Mouse (Mus musculus): ENCODE data around the gene Cela2a. TPM values are rescaled to one million over a fixed set of nuclear protein-coding genes. Genes with fewer than 3 reads are reported as not detected.

Gene Cela2a
- polyA plus RNA-seq, 1 experiment from 2014 or later: not detected

DNA sequence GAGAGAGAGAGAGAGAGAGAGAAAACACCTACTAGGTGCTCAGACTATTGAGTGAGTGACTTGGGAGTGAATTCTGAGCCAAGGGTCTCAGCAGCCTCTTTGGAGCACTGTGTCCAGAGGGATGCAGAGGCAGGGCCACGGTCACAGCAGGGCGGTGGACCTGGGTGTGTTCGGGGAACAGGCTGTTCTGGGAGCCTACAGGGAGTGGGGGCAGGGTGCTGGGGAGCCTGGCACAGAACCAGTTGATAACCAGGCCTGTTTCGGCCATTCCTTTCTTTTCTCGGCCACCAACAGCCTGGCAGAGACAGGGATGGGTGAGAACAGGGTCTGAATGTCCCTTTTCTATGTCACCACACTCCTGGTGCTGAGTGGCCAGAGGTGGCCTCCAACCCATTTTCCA, 36.9 kb upstream of the Cela2a start:
- no peak overlapping the region for H3K4me3 ChIP-seq (ENCODE audit: low read depth, low read length)
- peaks cover 26% of the 10 kb centered on the region for H3K36me3 ChIP-seq (ENCODE audit: control insufficient read depth, insufficient read depth, low read length)
- H3K9ac ChIP-seq (ENCODE audit: low read depth, low read length): no peak overlapping the region
- no peak overlapping the region; the same call in 1 of the 2 replicates for H3K27ac ChIP-seq (ENCODE audit: low read depth, low read length)
- no peaks in the 10 kb centered on the region for H3K9me3 ChIP-seq (replicated peaks; ENCODE audit: control insufficient read depth, low read length)
- 78% methylated on average over 5 of the region's 5 CpGs for WGBS (ENCODE audit: insufficient replicate concordance)
- peaks cover 28% of the 10 kb centered on the region for H3K4me1 ChIP-seq (ENCODE audit: control insufficient read depth, insufficient read depth, low read length)
- ATAC-seq (replicated peaks; ENCODE audit: insufficient number of reproducible peaks, low FRiP score, low TSS enrichment): no peak
- H3K4me2 ChIP-seq: no peak overlapping the region
- no peaks in the 10 kb centered on the region for H3K27me3 ChIP-seq (ENCODE audit: control insufficient read depth, insufficient read depth, low read length)

DNA sequence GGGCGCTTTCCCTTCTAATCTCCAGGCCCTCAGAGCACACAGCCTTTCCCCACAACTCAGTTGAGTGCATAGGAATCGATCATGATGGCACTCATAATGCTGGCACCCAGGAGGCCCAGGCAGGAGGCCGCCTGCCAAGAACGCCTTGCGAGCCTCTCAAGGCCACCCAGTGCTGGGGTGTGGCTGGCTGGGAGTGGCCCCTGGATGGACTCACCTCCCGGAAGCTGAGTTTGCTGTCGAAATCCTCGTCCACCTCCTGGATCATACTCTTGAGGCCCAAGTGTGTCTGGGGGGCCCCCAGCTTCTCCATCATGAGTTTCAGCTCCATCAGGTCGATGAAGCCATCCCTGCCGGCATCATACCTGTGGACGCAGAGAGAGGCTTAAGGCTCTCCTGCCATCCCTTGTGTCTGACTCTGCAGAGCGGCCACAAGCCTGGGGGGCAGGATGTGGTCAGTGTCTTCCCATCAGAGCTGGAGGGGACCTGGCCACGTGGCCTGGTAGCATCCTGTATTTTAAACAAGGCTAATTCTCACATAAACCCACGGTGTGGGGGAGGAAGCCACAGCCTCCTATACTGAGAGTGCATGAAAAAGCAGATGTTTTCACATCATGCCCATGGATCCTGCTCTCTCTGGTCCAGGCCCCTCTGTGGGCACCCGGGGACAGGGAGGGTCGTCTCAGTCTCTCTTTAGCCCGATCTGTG, 35.8 kb upstream of the Cela2a start:
- H3K9ac ChIP-seq (ENCODE audit: low read depth, low read length): no peak overlapping the region
- 88% methylated on average over 17 of the region's 17 CpGs for WGBS (ENCODE audit: insufficient replicate concordance)
- H3K27ac ChIP-seq (ENCODE audit: low read depth, low read length): no peak overlapping the region
- H3K27me3 ChIP-seq (ENCODE audit: control insufficient read depth, insufficient read depth, low read length): no peaks in the 10 kb centered on the region
- no peaks in the 10 kb centered on the region for H3K9me3 ChIP-seq (replicated peaks; ENCODE audit: control insufficient read depth, low read length)
- peaks cover 26% of the 10 kb centered on the region for H3K36me3 ChIP-seq (ENCODE audit: control insufficient read depth, insufficient read depth, low read length)
- no peak overlapping the region for H3K4me3 ChIP-seq (ENCODE audit: low read depth, low read length)
- peaks cover 17% of the 10 kb centered on the region for H3K4me1 ChIP-seq (ENCODE audit: control insufficient read depth, insufficient read depth, low read length)
- no peak overlapping the region for H3K4me2 ChIP-seq
- ATAC-seq (replicated peaks; ENCODE audit: insufficient number of reproducible peaks, low FRiP score, low TSS enrichment): no peak

DNA sequence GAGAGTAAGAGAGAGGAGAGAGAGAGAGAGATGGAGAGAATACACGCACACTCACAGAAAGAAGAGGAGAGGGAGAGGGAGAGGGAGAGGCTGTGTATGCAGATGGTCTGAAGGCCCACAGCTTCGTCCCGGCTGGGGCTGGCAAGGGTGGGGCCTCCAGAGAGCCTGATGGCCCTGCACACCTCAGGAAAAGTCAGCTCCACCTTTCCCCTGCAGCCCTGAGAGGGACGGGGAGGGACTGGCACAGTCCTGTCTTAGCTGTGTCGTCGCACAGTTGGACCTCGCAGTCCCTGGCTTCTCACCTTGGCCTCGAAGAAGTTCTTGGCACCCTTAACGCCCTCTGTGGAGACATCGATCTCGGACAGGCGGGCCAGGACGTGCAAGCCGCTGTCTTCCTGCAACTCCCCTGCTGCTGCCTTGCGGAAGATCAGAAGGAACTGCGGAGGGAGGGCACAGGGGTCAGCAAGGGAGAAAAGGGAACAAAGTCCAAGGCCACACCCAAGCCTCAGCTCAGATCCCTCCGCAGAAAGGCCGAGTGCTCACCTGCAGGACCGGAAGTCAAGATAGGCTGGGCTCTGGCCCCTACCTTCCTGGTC, 34.4 kb upstream of the Cela2a start:
- H3K4me2 ChIP-seq: no peak overlapping the region
- H3K4me1 ChIP-seq (ENCODE audit: control insufficient read depth, insufficient read depth, low read length): peaks cover 9% of the 10 kb centered on the region; the same call in 1 of the 2 replicates
- no peak overlapping the region for H3K4me3 ChIP-seq (ENCODE audit: low read depth, low read length)
- ATAC-seq (replicated peaks; ENCODE audit: insufficient number of reproducible peaks, low FRiP score, low TSS enrichment): no peak
- peaks cover 26% of the 10 kb centered on the region for H3K36me3 ChIP-seq (ENCODE audit: control insufficient read depth, insufficient read depth, low read length)
- no peaks in the 10 kb centered on the region for H3K9me3 ChIP-seq (replicated peaks; ENCODE audit: control insufficient read depth, low read length)
- H3K9ac ChIP-seq (ENCODE audit: low read depth, low read length): peak overlapping the region; percentile 43; the same call in 1 of the 2 replicates
- no peaks in the 10 kb centered on the region for H3K27me3 ChIP-seq (ENCODE audit: control insufficient read depth, insufficient read depth, low read length)
- H3K27ac ChIP-seq (ENCODE audit: low read depth, low read length): no peak overlapping the region
- 70% methylated on average over 19 of the region's 19 CpGs for WGBS (ENCODE audit: insufficient replicate concordance)

DNA sequence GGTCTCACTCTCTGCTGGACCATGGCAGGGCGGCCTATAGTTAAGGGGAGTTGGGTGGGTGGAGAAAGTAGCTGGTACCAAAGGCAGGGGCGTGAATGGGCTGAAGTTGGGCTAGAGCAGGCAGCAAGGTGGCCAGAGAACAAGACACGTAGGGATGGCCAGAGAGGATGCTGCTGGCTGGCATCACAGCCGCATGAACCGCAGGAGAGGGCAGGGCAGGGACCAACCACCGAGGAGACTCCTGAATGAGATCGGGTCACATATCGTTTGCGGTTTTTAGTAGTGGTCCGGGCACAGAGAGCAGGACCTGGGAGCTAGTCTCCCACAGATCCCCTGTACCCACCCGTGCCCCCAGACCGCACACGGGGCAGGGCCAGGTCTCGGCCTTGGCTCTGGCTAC, 33.4 kb upstream of the Cela2a start:
- Histone ChIP-seq H3K4me1 (ENCODE audit: control insufficient read depth, insufficient read depth, low read length) (peaks cover 9% of the 10 kb centered on the region; the same call in 1 of the 2 replicates), H3K4me3 (ENCODE audit: low read depth, low read length) (no peak overlapping the region), H3K4me2 (no peak overlapping the region), H3K27ac (ENCODE audit: low read depth, low read length) (no peak overlapping the region), H3K9ac (ENCODE audit: low read depth, low read length) (no peak overlapping the region), H3K27me3 (ENCODE audit: control insufficient read depth, insufficient read depth, low read length) (no peaks in the 10 kb centered on the region), H3K36me3 (ENCODE audit: control insufficient read depth, insufficient read depth, low read length) (peaks cover 21% of the 10 kb centered on the region), H3K9me3 (replicated peaks; ENCODE audit: control insufficient read depth, low read length) (no peaks in the 10 kb centered on the region)
- no peak for ATAC-seq (replicated peaks; ENCODE audit: insufficient number of reproducible peaks, low FRiP score, low TSS enrichment)
- WGBS (ENCODE audit: insufficient replicate concordance): 90% methylated on average over 14 of the region's 14 CpGs

DNA sequence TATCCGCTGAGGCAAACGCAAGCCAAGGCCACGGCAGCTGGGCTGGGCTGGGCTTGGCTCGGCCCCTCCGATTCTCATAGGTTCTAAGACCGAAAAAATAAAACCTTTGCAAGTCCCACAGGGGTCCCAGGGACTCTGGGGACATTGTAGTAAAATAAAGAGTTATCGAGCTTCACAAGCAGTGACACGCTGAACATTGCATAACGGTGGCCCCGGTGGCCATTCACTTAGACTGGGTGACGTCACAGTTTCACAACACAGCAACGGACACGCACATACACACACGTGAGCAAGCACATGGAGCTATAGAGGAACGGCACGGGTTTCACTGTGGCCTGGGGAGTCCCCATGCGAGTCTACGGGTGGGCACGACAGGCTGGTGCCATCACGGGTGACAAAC, 32.5 kb upstream of the Cela2a start:
- Histone ChIP-seq H3K9ac (ENCODE audit: low read depth, low read length) (no peak overlapping the region), H3K9me3 (replicated peaks; ENCODE audit: control insufficient read depth, low read length) (no peaks in the 10 kb centered on the region), H3K27me3 (ENCODE audit: control insufficient read depth, insufficient read depth, low read length) (no peaks in the 10 kb centered on the region), H3K36me3 (ENCODE audit: control insufficient read depth, insufficient read depth, low read length) (peaks cover 20% of the 10 kb centered on the region), H3K27ac (ENCODE audit: low read depth, low read length) (no peak overlapping the region), H3K4me3 (ENCODE audit: low read depth, low read length) (no peak overlapping the region), H3K4me1 (ENCODE audit: control insufficient read depth, insufficient read depth, low read length) (0 out of 2 replicates have a peak, but pooled peaks cover 4% of the 10 kb centered on the region), H3K4me2 (no peak overlapping the region)
- ATAC-seq (replicated peaks; ENCODE audit: insufficient number of reproducible peaks, low FRiP score, low TSS enrichment): no peak
- 90% methylated on average over 20 of the region's 20 CpGs for WGBS (ENCODE audit: insufficient replicate concordance)

DNA sequence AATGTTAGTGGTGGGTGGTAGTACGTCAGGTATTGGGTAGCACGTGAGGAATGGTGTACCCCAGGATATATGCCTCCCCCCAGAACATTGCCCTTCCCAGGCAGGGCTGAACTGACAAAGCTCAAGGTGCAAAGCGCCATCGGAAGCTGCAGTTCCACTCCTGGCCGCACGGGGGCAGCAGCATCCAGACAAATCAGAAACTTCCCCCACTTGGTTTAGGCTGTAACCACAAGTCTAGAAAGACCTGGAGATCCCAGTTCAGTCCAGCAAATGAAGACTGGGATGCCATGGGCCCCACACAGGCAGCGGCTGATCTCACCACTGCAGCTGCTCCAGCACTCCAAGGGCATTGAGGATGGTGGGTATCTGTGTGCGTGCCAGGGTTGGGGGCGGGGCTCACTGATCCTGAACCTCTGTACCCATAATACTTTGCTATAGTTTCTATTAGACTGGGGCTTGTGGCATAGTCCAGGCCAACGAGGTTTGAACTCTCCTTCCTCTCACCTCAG, 31.5 kb upstream of the Cela2a start:
- no peak overlapping the region for H3K4me2 ChIP-seq
- peak; percentile 36 for ATAC-seq (replicated peaks; ENCODE audit: insufficient number of reproducible peaks, low FRiP score, low TSS enrichment)
- peaks cover 18% of the 10 kb centered on the region for H3K36me3 ChIP-seq (ENCODE audit: control insufficient read depth, insufficient read depth, low read length)
- H3K4me3 ChIP-seq (ENCODE audit: low read depth, low read length): no peak overlapping the region
- no peaks in the 10 kb centered on the region for H3K27me3 ChIP-seq (ENCODE audit: control insufficient read depth, insufficient read depth, low read length)
- no peak overlapping the region for H3K9ac ChIP-seq (ENCODE audit: low read depth, low read length)
- H3K4me1 ChIP-seq (ENCODE audit: control insufficient read depth, insufficient read depth, low read length): no peaks in the 10 kb centered on the region
- WGBS (ENCODE audit: insufficient replicate concordance): 19% methylated on average over 10 of the region's 10 CpGs
- no peaks in the 10 kb centered on the region for H3K9me3 ChIP-seq (replicated peaks; ENCODE audit: control insufficient read depth, low read length)
- H3K27ac ChIP-seq (ENCODE audit: low read depth, low read length): 0 out of 2 replicates have a peak overlapping the region, but pooled peaks have one; percentile 29

DNA sequence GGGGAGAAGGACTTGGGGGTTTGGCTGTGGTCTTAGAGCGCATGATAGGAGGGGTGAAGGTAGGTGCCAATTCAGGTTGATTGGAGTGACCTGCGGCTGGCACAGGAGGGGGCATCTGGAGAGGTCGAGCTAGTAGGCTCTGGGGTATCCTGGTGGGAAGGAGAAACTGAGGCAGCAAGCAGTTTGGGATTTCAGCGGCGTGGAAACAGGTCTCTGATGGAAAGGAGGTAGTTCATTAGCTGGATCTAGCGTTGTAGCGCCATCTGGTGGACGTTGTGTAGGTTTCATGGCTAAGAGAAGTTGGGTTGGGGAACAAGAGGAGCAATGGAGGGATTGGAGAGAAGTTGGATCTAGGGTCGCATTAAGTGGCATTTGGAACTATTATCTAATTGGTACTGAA, 27.5 kb upstream of the Cela2a start:
- Histone ChIP-seq H3K9ac (ENCODE audit: low read depth, low read length) (no peak overlapping the region), H3K4me3 (ENCODE audit: low read depth, low read length) (no peak overlapping the region), H3K36me3 (ENCODE audit: control insufficient read depth, insufficient read depth, low read length) (no peaks in the 10 kb centered on the region; the same call in 1 of the 2 replicates), H3K4me2 (no peak overlapping the region), H3K27ac (ENCODE audit: low read depth, low read length) (no peak overlapping the region), H3K27me3 (ENCODE audit: control insufficient read depth, insufficient read depth, low read length) (no peaks in the 10 kb centered on the region), H3K4me1 (ENCODE audit: control insufficient read depth, insufficient read depth, low read length) (no peaks in the 10 kb centered on the region), H3K9me3 (replicated peaks; ENCODE audit: control insufficient read depth, low read length) (no peaks in the 10 kb centered on the region)
- no peak for ATAC-seq (replicated peaks; ENCODE audit: insufficient number of reproducible peaks, low FRiP score, low TSS enrichment)
- WGBS (ENCODE audit: insufficient replicate concordance): 79% methylated on average over 9 of the region's 9 CpGs

DNA sequence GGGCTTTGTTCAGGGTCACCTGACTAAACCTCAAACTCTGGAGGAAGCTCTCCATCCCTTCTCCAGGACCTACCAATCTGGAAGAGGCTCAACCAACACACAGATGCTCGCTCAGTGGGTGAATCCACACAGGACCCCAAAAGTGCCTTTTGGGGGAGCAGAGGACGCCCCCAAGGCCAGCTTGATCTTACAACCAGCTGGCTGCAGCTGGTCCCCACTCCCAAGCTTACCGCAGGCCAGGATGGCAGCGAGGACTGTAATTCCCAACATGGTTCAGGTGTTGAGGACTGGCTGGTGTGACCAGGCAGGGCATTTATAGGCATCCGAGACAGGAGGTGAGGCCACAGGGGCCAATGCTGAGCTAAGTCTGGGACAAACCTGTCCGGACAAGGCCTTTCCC, 20.0 kb upstream of the Cela2a start, which contains the start of gene Ctrc:
Ctrc (minus strand) TSS at position 361 of the 400 bp plus-strand sequence.
- Histone ChIP-seq H3K9ac (ENCODE audit: low read depth, low read length) (no peak within 1 kb of the TSS), H3K27me3 (ENCODE audit: control insufficient read depth, insufficient read depth, low read length) (no peaks in the 10 kb centered on the region), H3K27ac (ENCODE audit: low read depth, low read length) (no peak within 1 kb of the TSS), H3K9me3 (replicated peaks; ENCODE audit: control insufficient read depth, low read length) (no peaks in the 10 kb centered on the region), H3K4me3 (ENCODE audit: low read depth, low read length) (no peak within 1 kb of the TSS), H3K4me1 (ENCODE audit: control insufficient read depth, insufficient read depth, low read length) (no peaks in the 10 kb centered on the region), H3K4me2 (no peak within 1 kb of the TSS), H3K36me3 (ENCODE audit: control insufficient read depth, insufficient read depth, low read length) (no peaks in the 10 kb centered on the region)
- no peak for ATAC-seq (replicated peaks; ENCODE audit: insufficient number of reproducible peaks, low FRiP score, low TSS enrichment)
- WGBS (ENCODE audit: insufficient replicate concordance): 75% methylated on average over 6 of the region's 6 CpGs

Data from heart, embryonic 11.5 days (tissue).